Mouse (Mus musculus) lung, adult 18-20 months (tissue): ENCODE measurements around the gene Lrwd1.
"Not testable (repeated sequence)": the region's sequence is repeated elsewhere in the genome, so short reads cannot be mapped to it uniquely, and the experiment has no call there.

Experiments used
- DNase-seq, 2 experiments: peaks; one replicate each; pipeline ENCODE4 v3.0.0; 2022; ENCODE audit warnings: mixed read lengths in 2 of 2

The Lrwd1 gene

DNA sequence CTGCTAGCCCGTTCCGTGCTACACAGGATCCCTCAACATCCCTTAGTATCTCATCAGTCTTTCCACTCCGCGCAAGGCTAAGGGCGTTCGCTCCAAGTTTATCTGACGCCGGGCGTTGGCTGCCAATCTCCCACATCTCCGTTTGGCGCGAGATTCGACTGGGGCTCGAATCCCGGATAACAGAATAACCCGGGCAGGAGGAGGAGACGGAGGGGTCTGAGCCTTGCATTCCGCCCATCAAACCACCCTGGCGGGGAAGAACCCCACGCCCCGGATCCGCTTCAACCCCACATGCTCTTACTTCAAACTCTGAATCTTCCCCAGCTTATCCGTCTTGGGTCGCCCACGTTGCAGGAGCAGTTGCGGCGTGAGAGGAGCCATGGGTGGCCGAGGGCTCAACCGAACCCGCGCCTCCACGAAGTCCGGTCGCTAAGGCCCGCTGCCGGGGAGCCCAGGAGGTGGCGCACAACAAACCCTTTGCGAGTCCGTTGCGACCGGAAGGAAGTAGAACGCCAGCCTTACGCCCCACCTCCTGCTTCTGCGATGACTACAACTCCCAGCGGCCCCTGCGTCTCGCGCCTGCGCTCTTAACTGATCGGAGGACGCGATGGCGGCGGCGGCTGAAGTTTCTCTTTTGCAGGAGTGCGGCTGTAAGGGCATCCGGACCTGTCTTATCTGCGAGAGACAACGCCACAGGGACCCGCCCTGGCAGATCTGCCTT, at the start of gene Lrwd1, which contains the start of gene Alkbh4:
Lrwd1 (minus strand) TSS at position 504 of the 721 bp plus-strand sequence.
Alkbh4 (plus strand) TSS at position 576 of the 721 bp plus-strand sequence.
- peak; percentile 96 to 98 for DNase-seq

- no peak for DNase-seq
Measured at GRCm38 (mm10) chr5:136183766-136184165, 47.9 kb upstream of the Lrwd1 start.

DNA sequence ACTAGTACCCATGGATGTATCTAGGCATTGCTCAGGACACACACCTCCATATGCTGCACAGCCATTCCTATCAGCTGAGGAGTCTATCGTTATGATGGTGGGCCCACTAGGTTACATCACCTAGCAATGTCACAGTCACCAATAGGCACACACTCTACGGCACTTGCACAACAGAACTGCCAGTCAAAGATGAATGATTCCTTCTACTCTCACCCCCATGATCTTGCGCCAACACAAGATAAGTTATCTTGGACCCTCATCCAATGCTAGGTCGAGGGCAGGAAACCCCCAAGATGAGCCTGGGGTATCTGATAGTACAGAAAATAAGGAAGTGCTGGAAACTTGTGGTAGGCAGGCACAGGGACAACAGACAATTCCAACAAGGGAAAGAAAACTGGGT, 47.0 kb upstream of the Lrwd1 start:
- DNase-seq: no peak

- no peak for DNase-seq
Measured at GRCm38 (mm10) chr5:136182049-136182448, 46.2 kb upstream of the Lrwd1 start.

DNA sequence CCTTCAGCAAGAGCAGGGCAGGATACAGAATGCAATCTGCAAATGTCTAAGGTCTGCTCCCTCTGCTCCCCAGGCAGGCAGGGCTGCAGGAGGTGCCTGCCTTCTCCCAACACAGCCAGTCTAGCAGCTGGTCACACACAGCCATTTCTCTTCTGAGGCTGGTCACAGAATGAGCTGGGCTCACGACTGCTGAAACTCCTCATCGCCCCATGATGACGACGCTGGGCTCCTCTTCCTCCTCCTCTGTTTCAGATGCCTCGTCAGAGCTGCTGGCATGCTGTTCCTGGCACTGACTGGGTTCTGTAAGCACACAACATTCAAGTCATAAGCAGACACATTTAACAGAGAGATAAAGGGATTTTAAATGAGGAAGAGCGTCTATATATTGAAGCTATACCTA, 45.3 kb upstream of the Lrwd1 start:
- DNase-seq: no peak

GRCm38 (mm10) chr5:136179594-136179993, 43.7 kb upstream of the Lrwd1 start:
- peak in 1 of 2 experiments; percentile 46 for DNase-seq

DNA sequence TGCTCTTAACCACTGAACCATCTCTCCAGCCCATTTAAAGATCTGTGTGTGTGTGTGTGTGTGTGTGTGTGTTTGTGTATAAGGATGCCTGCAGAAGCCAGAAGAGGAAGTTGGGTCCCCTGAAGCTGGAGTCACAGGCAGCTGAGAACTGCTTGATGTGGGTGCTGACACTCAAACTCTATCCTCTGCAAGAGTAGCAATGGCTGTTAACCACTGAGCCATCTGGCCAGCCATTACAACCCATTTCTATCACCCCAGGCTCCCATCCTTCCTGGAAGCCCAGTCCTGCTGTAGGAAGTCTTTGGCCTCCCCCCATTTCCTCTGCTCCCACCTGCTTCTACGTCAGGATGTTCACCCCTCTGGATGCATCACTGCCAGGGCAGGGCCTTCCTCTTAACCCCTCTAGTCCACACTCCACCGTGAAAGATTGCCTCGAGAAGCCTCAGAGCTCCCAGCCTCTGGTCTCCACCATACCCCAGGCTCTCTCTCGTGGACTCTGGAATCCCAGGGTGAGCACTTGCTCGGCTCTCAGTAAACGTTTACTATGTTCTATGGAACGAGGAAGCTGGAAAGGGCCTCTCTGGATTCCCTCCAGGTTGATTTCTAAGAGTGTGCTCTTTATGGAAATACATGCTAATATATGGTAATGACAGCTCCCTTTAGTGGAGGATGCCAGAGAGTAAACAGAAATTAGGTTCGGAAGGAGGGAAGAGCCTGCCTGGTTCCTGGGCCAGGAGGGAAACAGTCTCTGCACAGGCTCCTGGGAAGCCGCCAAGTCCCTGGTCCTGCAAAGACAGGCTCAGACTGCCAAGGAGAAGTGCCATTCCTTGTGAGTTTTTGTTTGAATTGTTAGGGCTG, 38.0 kb upstream of the Lrwd1 start:
- DNase-seq: peak; percentile 92 to 95

- DNase-seq: no peak
Measured at GRCm38 (mm10) chr5:136172939-136173338, 37.1 kb upstream of the Lrwd1 start.

DNA sequence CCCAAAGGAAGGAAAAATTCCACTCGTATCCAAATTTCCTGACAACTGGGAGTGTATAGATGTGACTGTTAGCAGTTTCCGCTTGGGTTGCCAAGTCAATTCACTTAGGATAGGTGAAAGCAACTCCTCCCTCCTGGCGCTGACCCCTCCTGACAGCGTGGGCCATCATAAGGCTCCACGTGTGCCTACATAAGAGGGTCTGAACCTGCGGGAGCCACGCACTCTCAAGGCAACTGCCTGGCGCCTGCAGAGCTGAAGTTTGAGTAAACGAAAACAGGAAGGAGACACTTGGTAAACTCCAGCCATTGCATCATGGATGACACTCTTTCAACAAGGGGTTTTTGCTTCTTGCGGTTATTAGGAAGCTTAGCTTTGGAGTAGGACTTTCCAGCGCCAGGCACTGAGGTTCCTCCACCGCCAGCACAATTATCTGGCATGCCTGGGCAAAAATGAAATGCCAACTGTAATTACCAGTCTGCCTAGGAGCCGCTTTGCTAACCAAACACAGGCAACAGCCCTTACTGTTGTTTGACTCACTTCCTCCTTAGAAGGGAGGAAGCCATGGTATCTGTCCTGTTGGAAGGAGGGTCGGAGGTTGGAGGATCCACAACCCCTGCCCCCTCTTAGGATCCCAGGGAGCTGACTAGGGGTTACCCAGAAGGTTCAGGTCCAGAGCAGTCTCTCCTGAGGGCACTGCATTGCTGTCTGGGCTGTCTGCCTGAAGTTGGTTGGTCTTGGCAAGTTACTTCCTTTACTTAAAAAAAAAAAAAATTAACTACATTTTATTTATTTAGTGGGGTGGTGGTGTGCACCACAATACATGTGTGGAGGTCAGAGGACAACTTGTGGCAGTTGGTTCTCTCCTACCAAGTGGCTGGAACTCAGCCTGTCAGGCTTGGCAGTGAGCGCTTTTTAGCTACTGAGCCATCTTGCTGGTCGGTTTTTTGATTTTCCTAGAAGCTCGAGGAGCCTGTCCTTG, 35.8 kb upstream of the Lrwd1 start:
- DNase-seq: peak; percentile 44 to 55

GRCm38 (mm10) chr5:136170512-136171362, 34.9 kb upstream of the Lrwd1 start, which contains the start of gene Orai2:
TSS of gene Orai2 (minus strand) at chr5:136170713.
- peak; percentile 86 for DNase-seq

DNA sequence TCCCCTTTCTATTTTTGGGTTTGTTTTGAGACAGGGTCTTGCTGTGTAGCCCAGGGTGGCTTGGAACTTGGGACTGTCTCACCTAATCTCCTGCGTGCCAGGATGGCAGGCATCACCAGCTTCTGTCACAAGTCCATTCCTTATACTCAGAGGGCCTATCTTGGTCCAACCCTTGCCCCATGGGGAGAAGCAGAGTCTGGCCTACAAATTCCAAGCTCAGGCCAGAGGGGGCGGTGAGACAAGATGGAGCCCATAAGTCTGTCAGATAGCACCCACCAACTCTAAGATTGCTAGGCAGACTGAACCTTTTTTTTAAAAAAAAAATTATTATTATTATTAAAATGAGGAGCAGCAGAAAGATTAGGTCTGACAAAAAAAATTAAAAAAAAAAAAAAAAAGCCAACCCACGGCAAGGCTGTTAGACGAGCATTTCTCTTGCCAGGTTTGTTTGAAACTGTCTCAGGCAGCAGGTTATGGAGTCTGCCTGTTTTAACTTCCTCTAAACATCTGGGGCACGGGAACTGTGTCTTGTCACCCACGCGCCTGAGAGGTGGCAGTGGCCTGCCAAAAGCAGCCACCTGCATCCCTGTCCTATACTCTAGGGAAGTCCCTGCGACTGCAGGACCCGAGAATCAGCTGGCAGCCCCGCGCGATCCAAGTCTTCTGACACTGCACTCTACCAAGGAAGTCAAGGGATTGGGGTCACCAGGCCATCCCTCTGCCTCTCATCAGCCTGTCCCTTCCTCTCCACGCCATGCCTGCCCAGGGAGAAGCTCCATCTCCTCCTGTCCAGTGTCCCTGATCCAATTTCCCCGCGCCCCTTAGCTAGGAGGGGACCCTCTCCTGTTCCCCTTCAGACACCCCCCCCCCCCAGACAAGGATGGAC, 34.0 kb upstream of the Lrwd1 start:
- peak; percentile 38 to 46 for DNase-seq

DNA sequence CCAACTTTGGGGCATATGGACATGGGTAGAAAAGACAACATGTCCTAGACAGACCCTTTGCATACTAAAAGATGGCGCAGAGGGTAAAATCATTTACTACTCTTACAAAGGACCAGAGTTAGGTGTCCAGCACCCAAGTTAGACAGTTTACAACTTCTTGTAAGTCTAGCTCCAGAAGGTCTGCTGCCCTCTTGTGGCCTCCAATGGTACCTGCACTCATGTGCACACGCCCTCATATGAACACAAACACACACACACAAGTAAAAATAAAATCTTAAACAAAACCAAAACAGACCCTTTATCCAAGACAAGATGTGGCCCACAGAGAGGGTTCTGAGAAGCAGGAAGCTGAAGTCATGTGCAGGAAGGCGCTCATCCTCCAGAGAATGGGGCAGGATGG, 32.2 kb upstream of the Lrwd1 start:
- no peak for DNase-seq

- peak in 1 of 2 experiments; percentile 68 for DNase-seq
Measured at GRCm38 (mm10) chr5:136167296-136167695, 31.4 kb upstream of the Lrwd1 start.

DNA sequence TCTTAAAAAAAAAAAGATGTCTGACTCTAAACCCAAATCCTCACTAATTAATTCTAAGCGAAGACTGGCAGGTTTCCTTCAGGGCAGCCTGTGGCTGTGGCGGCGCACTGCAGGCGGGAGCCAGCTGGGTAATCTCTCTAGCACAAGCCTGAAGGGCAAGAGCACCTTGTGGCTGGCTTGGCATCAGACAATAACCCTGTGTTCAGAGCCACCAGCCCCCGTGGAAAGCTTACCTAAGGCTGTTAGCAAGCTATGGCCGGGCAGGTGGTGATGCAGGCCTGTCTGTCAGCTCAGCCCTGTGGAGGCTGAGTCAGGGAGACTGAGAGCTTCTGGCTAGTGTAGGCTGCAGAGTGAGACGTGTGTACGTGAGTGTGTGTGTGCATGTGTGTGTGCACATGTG, 29.4 kb upstream of the Lrwd1 start:
- no peak for DNase-seq

DNA sequence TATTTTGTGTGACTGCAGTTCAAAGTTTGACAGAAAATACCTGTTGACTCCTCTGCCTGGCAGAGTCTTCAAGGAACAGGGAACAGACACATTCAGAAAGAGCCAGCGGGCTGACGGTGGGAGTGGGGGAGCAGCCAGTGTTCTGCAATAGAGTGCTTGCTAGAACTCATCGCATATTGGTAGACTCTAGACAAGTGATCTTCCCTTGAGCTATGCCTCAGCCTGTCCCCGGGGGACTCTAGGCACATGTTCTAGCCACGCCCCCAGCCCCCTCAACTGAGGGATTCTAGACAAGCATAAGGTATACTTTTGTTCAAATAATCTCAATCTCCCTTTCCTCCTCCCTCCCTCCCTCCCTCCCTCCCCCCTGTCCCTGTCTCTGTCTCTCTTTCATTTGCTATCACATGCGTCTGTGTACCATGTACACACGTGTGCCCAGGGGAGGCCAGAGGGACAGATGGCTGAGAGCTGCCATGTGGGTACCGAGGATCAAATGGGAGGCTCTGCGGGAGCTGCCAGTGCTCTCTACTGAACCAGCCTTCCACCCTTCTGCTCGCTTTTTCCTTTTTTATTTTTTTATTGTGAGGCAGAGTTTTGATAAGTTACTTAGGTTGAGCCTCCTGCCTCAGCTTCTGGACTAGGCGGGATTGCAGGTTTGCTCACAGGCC, 28.1 kb upstream of the Lrwd1 start:
- DNase-seq: no peak

DNA sequence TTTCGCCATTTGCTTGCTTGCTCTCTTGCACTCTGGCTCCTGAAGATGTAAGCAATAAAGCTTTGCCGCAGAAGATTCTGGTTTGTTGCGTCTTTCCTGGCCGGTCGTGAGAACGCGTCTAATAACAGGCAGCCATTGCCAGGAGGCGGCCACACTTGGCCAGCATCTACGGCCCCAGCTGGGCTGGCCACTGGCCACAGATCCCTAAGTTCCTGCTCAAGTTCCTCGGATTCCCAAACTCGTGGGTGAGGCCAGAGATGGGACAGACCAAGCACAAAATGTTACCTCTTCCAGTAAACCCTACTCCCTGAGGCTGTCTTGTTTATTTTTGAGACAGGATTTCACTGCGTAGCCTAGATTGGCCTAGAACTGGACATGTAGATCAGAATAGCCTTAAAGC, 24.2 kb upstream of the Lrwd1 start:
- peak; percentile 51 to 55 for DNase-seq

GRCm38 (mm10) chr5:136155399-136155798, 19.5 kb upstream of the Lrwd1 start:
- DNase-seq: no peak

GRCm38 (mm10) chr5:136152365-136152764, 16.5 kb upstream of the Lrwd1 start:
- no peak for DNase-seq

GRCm38 (mm10) chr5:136149134-136149576, 13.3 kb upstream of the Lrwd1 start:
- not testable (repeated sequence) for DNase-seq

DNA sequence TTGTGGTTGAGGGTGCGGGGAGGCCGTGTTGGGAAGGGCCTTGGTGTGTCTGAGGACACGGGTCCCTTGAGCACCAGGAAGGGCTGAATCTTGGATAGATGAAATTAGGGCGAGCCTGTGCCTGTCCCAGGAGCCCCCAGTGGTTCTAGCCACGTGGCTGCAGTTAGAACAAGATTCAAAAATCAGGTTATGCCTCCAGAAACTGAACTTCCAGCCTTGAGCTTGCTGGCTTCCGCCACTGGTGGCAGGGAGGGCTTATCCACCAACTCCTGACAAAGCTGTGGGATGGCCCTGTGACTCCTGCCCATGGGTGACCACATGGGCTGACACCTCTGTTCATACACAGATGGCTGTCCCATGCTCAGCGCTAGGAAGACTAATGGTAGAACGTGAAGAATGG, 11.8 kb upstream of the Lrwd1 start:
- no peak for DNase-seq
